Mouse (Mus musculus): Measurements from ENCODE around the gene Lmo2. TPM values are rescaled to one million over a fixed set of nuclear protein-coding genes. Genes with fewer than 3 reads are reported as not detected.

The Lmo2 gene
- total and polyA plus RNA-seq, 2 experiments = 3.8 to 4.5 TPM

- no peak overlapping the region for H3K9ac ChIP-seq (ENCODE audit: low read depth, low read length)
- WGBS = 62% methylated on average over 7 of the region's 7 CpGs
- no peak for DNase-seq (ENCODE audit: extremely low read depth, low read depth, low spot score)
- H3K4me3 ChIP-seq (ENCODE audit: insufficient read depth, low read depth, low read length) = no peak overlapping the region
- H3K27me3 ChIP-seq (ENCODE audit: control insufficient read depth, insufficient read depth, low read length) = no peaks in the 10 kb centered on the region
- no peaks in the 10 kb centered on the region for H3K4me1 ChIP-seq (ENCODE audit: control insufficient read depth, insufficient read depth, low read length)
- no peak overlapping the region for H3K27ac ChIP-seq (replicated peaks; ENCODE audit: insufficient read depth, low read depth, low read length)
- H3K36me3 ChIP-seq (ENCODE audit: control insufficient read depth, insufficient read depth, low read length) = no peaks in the 10 kb centered on the region
- TF ChIP-seq CTCF (IDR thresholded peaks at IDR 0.05; ENCODE audit: low read depth, low read length) = no peak
- no peak for TF ChIP-seq POLR2A (IDR thresholded peaks at IDR 0.05; ENCODE audit: extremely low read depth, insufficient read depth, low read length)
- no peaks in the 10 kb centered on the region for H3K79me2 ChIP-seq (ENCODE audit: control insufficient read depth, insufficient read depth, low read length)
Observed at GRCm38 (mm10) chr2:103931511-103931911, 26.3 kb upstream of the Lmo2 start.

- no peaks in the 10 kb centered on the region for H3K4me1 ChIP-seq (ENCODE audit: control insufficient read depth, insufficient read depth, low read length)
- H3K4me3 ChIP-seq (ENCODE audit: insufficient read depth, low read depth, low read length) = no peak overlapping the region
- WGBS = 77% methylated on average over 2 of the region's 2 CpGs
- H3K27ac ChIP-seq (replicated peaks; ENCODE audit: insufficient read depth, low read depth, low read length) = no peak overlapping the region
- no peaks in the 10 kb centered on the region for H3K79me2 ChIP-seq (ENCODE audit: control insufficient read depth, insufficient read depth, low read length)
- TF ChIP-seq POLR2A (IDR thresholded peaks at IDR 0.05; ENCODE audit: extremely low read depth, insufficient read depth, low read length) (no peak), CTCF (IDR thresholded peaks at IDR 0.05; ENCODE audit: low read depth, low read length) (no peak)
- no peak for DNase-seq (ENCODE audit: extremely low read depth, low read depth, low spot score)
- H3K36me3 ChIP-seq (ENCODE audit: control insufficient read depth, insufficient read depth, low read length) = no peaks in the 10 kb centered on the region
- H3K9ac ChIP-seq (ENCODE audit: low read depth, low read length) = no peak overlapping the region
- H3K27me3 ChIP-seq (ENCODE audit: control insufficient read depth, insufficient read depth, low read length) = no peaks in the 10 kb centered on the region
Observed at GRCm38 (mm10) chr2:103932025-103932424, 25.8 kb upstream of the Lmo2 start.

GRCm38 (mm10) chr2:103932480-103932879, 25.3 kb upstream of the Lmo2 start:
- Histone ChIP-seq H3K27ac (replicated peaks; ENCODE audit: insufficient read depth, low read depth, low read length) (no peak overlapping the region), H3K4me1 (ENCODE audit: control insufficient read depth, insufficient read depth, low read length) (no peaks in the 10 kb centered on the region), H3K79me2 (ENCODE audit: control insufficient read depth, insufficient read depth, low read length) (no peaks in the 10 kb centered on the region), H3K27me3 (ENCODE audit: control insufficient read depth, insufficient read depth, low read length) (no peaks in the 10 kb centered on the region), H3K4me3 (ENCODE audit: insufficient read depth, low read depth, low read length) (no peak overlapping the region), H3K36me3 (ENCODE audit: control insufficient read depth, insufficient read depth, low read length) (no peaks in the 10 kb centered on the region), H3K9ac (ENCODE audit: low read depth, low read length) (no peak overlapping the region)
- 83% methylated on average over 9 of the region's 9 CpGs for WGBS
- DNase-seq (ENCODE audit: extremely low read depth, low read depth, low spot score) = no peak
- TF ChIP-seq CTCF (IDR thresholded peaks at IDR 0.05; ENCODE audit: low read depth, low read length) = no peak
- no peak for TF ChIP-seq POLR2A (IDR thresholded peaks at IDR 0.05; ENCODE audit: extremely low read depth, insufficient read depth, low read length)

- Histone ChIP-seq H3K9ac (ENCODE audit: low read depth, low read length) (no peak overlapping the region), H3K4me3 (ENCODE audit: insufficient read depth, low read depth, low read length) (no peak overlapping the region), H3K4me1 (ENCODE audit: control insufficient read depth, insufficient read depth, low read length) (no peaks in the 10 kb centered on the region), H3K27me3 (ENCODE audit: control insufficient read depth, insufficient read depth, low read length) (no peaks in the 10 kb centered on the region), H3K79me2 (ENCODE audit: control insufficient read depth, insufficient read depth, low read length) (no peaks in the 10 kb centered on the region), H3K27ac (replicated peaks; ENCODE audit: insufficient read depth, low read depth, low read length) (no peak overlapping the region), H3K36me3 (ENCODE audit: control insufficient read depth, insufficient read depth, low read length) (no peaks in the 10 kb centered on the region)
- 61% methylated on average over 7 of the region's 7 CpGs for WGBS
- DNase-seq (ENCODE audit: extremely low read depth, low read depth, low spot score) = no peak
- TF ChIP-seq CTCF (IDR thresholded peaks at IDR 0.05; ENCODE audit: low read depth, low read length) (no peak), POLR2A (IDR thresholded peaks at IDR 0.05; ENCODE audit: extremely low read depth, insufficient read depth, low read length) (no peak)
Observed at GRCm38 (mm10) chr2:103934270-103934669, 23.5 kb upstream of the Lmo2 start.

- Histone ChIP-seq H3K36me3 (ENCODE audit: control insufficient read depth, insufficient read depth, low read length) (no peaks in the 10 kb centered on the region), H3K79me2 (ENCODE audit: control insufficient read depth, insufficient read depth, low read length) (no peaks in the 10 kb centered on the region), H3K27ac (replicated peaks; ENCODE audit: insufficient read depth, low read depth, low read length) (no peak overlapping the region), H3K4me1 (ENCODE audit: control insufficient read depth, insufficient read depth, low read length) (no peaks in the 10 kb centered on the region), H3K9ac (ENCODE audit: low read depth, low read length) (no peak overlapping the region), H3K4me3 (ENCODE audit: insufficient read depth, low read depth, low read length) (no peak overlapping the region), H3K27me3 (ENCODE audit: control insufficient read depth, insufficient read depth, low read length) (no peaks in the 10 kb centered on the region)
- 82% methylated on average over 3 of the region's 3 CpGs for WGBS
- no peak for DNase-seq (ENCODE audit: extremely low read depth, low read depth, low spot score)
- TF ChIP-seq CTCF (IDR thresholded peaks at IDR 0.05; ENCODE audit: low read depth, low read length) (no peak), POLR2A (IDR thresholded peaks at IDR 0.05; ENCODE audit: extremely low read depth, insufficient read depth, low read length) (no peak)
Observed at GRCm38 (mm10) chr2:103934670-103935069, 23.1 kb upstream of the Lmo2 start.

- DNase-seq (ENCODE audit: extremely low read depth, low read depth, low spot score) = no peak
- Histone ChIP-seq H3K4me3 (ENCODE audit: insufficient read depth, low read depth, low read length) (no peak overlapping the region), H3K4me1 (ENCODE audit: control insufficient read depth, insufficient read depth, low read length) (no peaks in the 10 kb centered on the region), H3K27ac (replicated peaks; ENCODE audit: insufficient read depth, low read depth, low read length) (no peak overlapping the region), H3K9ac (ENCODE audit: low read depth, low read length) (no peak overlapping the region), H3K27me3 (ENCODE audit: control insufficient read depth, insufficient read depth, low read length) (no peaks in the 10 kb centered on the region), H3K79me2 (ENCODE audit: control insufficient read depth, insufficient read depth, low read length) (no peaks in the 10 kb centered on the region), H3K36me3 (ENCODE audit: control insufficient read depth, insufficient read depth, low read length) (no peaks in the 10 kb centered on the region)
- TF ChIP-seq CTCF (IDR thresholded peaks at IDR 0.05; ENCODE audit: low read depth, low read length) (no peak), POLR2A (IDR thresholded peaks at IDR 0.05; ENCODE audit: extremely low read depth, insufficient read depth, low read length) (no peak)
- 83% methylated on average over 10 of the region's 10 CpGs for WGBS
Observed at GRCm38 (mm10) chr2:103935691-103936435, 21.9 kb upstream of the Lmo2 start.
